Mouse (Mus musculus) megakaryocyte, embryonic 14.5 days (primary cell): ENCODE data around the gene Ppie. TPM values are rescaled to one million over a fixed set of nuclear protein-coding genes. Genes with fewer than 3 reads are reported as not detected.

Experiments
- H3K27me3 ChIP-seq: replicated peaks from 2 replicates; pipeline ENCODE3; 2012; ENCODE audit warnings: inconsistent platforms
- H3K36me3 ChIP-seq: replicated peaks from 2 replicates; pipeline ENCODE3; 2012; ENCODE audit warnings: low read length, inconsistent platforms, mixed read lengths
- H3K4me1 ChIP-seq: 2 replicates; pipeline ENCODE4 v1.6.1; 2012; ENCODE audit warnings: inconsistent platforms
- H3K4me3 ChIP-seq: replicated peaks from 2 replicates; pipeline ENCODE3; 2012; ENCODE audit warnings: moderate library complexity, mild to moderate bottlenecking, inconsistent platforms
- H3K9me3 ChIP-seq: 2 replicates; pipeline ENCODE4 v1.6.1; 2012; ENCODE audit warnings: inconsistent platforms
- FLI1 ChIP-seq: IDR thresholded peaks from 2 replicates; pipeline ENCODE4 v1.6.1; 2012; ENCODE audit warnings: low read length, inconsistent platforms, mixed read lengths
- GATA1 ChIP-seq: IDR thresholded peaks from 3 replicates; pipeline ENCODE4 v1.6.1; 2012; ENCODE audit warnings: mixed read lengths, low read length, inconsistent platforms, borderline replicate concordance
- polyA plus RNA-seq: library from polyadenylated mRNA; stranded (reverse); fragments of >175 nt; gene quantifications from 2 replicates; pipeline ENCODE4 v1.2.3, GENCODE M21; 2012; ENCODE audit warnings: low replicate concordance; ENCODE audit not compliant: insufficient read depth

The Ppie gene
- polyA plus RNA-seq, 1 experiment, result 4.7 TPM

DNA sequence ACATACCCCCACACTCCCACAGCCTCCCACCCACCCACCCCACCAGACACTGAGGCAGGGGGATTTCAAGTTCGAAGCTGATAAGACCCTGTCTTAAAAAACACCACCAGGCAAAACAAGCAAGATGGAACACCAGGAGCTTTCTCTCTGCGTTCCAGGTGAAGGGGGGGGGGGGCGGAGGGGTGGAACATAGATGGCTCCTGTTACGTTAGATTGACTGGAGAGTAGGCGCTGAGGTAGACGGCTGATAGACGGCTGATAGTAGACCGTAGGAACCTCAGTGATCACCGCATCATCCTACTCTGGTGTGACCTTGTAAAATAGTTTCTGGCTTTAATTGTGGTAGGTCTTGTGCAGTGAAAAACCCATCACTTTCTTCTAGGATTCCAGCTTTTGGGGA is 45.9 kb downstream of the Ppie start:
- peaks cover 29% of the 10 kb centered on the region for H3K27me3 ChIP-seq
- no peaks in the 10 kb centered on the region for H3K36me3 ChIP-seq
- H3K9me3 ChIP-seq, result peaks cover 3% of the 10 kb centered on the region; the same call in 1 of the 2 replicates
- TF ChIP-seq FLI1 (no peak), GATA1 (no peak)
- no peaks in the 10 kb centered on the region for H3K4me1 ChIP-seq
- H3K4me3 ChIP-seq, result no peak overlapping the region

DNA sequence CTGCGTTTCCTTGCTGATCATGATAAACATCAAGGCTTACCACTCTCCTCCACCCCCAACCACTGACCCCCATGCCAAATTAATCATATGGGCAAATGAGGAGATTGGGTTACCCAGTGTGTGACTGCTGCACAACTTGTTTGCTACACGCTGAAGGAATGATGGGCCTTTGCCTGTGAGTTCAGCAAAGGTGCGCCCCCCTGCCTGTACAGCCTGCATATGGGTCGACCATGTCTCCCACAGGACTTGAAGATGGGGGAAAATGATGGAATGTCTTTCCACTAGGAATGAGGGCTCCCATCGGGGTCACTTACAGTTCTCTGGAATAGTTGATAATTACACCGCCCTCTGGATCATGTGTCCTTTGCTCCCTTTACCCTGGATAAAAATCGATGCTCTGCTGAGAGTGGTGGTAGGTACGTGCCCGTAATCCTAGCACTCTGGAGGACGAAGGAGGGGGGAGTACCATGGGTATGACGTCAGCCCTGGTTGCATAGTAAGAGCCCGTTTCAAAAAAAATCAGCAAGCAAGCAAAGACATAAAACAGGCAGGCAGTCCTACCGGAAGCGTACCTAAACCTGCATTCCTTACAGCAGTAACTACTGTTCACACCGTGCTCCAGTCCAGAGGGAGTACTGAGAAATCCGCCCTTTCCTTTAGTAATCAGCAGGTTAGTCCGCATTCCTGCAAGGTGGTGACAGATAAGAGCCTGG is 46.5 kb downstream of the Ppie start:
- H3K9me3 ChIP-seq, result peaks cover 3% of the 10 kb centered on the region; the same call in 1 of the 2 replicates
- TF ChIP-seq FLI1, result no peak
- no peak for TF ChIP-seq GATA1
- H3K36me3 ChIP-seq, result no peaks in the 10 kb centered on the region
- H3K4me1 ChIP-seq, result no peaks in the 10 kb centered on the region
- H3K4me3 ChIP-seq, result no peak overlapping the region
- peaks cover 30% of the 10 kb centered on the region for H3K27me3 ChIP-seq

DNA sequence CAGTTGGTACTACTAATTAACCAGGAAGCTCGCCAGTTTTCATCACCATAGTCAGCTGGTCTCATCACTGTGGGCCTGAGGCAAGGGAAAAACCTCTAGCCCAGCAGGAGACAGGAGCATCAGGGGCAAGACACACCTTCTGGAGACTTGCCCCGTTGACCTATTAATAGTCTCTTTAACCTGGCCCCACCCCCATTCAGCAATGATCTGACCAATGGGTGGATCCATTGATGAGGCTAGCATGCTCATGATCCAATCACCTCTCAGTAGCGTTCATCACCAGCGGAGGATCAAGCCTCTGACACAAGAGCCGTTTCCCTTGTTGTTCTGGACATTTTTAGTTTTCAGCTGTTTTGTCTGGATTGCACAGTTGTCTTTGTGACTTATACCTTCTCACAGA is 47.1 kb downstream of the Ppie start:
- Histone ChIP-seq H3K27me3 (peaks cover 27% of the 10 kb centered on the region), H3K9me3 (peaks cover 3% of the 10 kb centered on the region; the same call in 1 of the 2 replicates)
- TF ChIP-seq FLI1 (no peak), GATA1 (no peak)

DNA sequence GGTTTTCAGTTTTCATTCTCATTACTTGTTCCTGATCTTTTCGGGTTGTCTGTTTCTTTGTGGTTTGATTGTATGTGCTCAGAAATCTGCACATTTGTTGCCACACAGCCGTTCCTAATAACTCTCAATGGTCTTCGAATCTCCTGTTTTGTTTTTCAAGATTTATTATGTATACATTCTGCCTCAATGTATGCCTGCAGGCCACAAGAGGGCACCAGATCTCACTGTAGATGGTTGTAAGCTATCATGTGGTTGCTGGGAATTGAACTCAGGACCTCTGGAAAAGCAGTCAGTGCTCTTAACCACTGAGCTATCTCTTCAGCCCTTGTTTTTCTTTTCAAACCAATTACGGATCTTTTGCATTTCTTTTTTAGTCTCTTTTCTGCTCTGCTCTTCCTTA is 53.4 kb downstream of the Ppie start:
- peaks cover 25% of the 10 kb centered on the region for H3K27me3 ChIP-seq
- H3K36me3 ChIP-seq, result no peaks in the 10 kb centered on the region
- TF ChIP-seq GATA1 (no peak), FLI1 (no peak)
- H3K9me3 ChIP-seq, result peaks cover 12% of the 10 kb centered on the region
- peaks cover 5% of the 10 kb centered on the region; the same call in 1 of the 2 replicates for H3K4me1 ChIP-seq
- no peak overlapping the region for H3K4me3 ChIP-seq

More for the DNA sequence above, 47.1 kb downstream of the Ppie start:
- H3K4me3 ChIP-seq, result no peak overlapping the region
- no peaks in the 10 kb centered on the region for H3K4me1 ChIP-seq
- no peaks in the 10 kb centered on the region for H3K36me3 ChIP-seq

DNA sequence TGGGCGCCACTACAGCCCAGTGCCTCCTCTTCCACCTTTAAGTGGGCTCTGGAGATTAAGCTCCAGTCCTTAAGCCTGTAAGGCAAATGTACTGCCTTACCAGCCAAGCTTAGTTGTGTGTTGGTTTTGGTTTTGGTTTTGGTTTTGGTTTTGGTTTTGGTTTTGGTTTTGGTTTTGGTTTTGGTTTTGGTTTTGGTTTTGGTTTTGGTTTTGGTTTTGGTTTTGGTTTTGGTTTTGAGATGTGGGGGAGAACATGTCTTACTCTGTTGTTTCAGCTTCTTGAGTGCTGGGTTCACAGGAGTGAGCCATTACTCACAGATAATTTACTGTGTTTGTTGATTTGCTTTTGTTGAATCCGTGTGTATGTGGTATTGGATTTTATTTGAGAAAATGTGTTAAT is 54.5 kb downstream of the Ppie start:
- Histone ChIP-seq H3K27me3 (peaks cover 34% of the 10 kb centered on the region), H3K36me3 (no peaks in the 10 kb centered on the region), H3K9me3 (peaks cover 12% of the 10 kb centered on the region), H3K4me3 (no peak overlapping the region), H3K4me1 (peaks cover 5% of the 10 kb centered on the region; the same call in 1 of the 2 replicates)
- TF ChIP-seq FLI1 (no peak), GATA1 (no peak)

DNA sequence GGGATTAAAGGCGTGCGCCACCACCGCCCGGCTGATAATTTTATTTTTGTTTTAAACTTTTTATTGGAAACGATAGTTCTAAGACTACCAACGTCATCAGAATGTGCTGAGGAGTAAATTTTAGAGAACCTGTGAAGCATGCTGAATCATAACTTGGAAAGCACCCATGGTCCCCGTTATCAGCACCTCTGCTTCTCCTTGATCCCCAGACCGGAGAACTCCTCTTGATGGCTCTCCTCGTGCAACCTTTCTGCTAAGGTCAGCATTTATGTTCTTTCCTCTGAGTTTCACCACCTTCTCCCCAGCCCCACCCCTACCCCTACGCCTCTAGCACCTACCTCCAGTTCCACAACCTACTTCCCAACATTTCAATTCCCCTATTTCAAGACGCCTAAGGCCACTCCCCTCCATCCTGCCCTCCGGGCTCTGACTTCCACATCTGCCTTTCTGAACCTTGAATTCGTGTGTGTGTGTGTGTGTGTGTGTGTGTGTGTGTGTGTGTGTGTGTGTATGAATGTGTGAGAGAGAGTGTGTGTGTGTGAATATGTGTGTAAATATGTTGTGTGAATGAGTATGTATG is 56.3 kb downstream of the Ppie start:
- H3K4me1 ChIP-seq, result peaks cover 5% of the 10 kb centered on the region; the same call in 1 of the 2 replicates
- no peak for TF ChIP-seq FLI1
- TF ChIP-seq GATA1, result no peak
- no peaks in the 10 kb centered on the region for H3K36me3 ChIP-seq
- peaks cover 12% of the 10 kb centered on the region for H3K9me3 ChIP-seq
- peaks cover 43% of the 10 kb centered on the region for H3K27me3 ChIP-seq
- no peak overlapping the region for H3K4me3 ChIP-seq

DNA sequence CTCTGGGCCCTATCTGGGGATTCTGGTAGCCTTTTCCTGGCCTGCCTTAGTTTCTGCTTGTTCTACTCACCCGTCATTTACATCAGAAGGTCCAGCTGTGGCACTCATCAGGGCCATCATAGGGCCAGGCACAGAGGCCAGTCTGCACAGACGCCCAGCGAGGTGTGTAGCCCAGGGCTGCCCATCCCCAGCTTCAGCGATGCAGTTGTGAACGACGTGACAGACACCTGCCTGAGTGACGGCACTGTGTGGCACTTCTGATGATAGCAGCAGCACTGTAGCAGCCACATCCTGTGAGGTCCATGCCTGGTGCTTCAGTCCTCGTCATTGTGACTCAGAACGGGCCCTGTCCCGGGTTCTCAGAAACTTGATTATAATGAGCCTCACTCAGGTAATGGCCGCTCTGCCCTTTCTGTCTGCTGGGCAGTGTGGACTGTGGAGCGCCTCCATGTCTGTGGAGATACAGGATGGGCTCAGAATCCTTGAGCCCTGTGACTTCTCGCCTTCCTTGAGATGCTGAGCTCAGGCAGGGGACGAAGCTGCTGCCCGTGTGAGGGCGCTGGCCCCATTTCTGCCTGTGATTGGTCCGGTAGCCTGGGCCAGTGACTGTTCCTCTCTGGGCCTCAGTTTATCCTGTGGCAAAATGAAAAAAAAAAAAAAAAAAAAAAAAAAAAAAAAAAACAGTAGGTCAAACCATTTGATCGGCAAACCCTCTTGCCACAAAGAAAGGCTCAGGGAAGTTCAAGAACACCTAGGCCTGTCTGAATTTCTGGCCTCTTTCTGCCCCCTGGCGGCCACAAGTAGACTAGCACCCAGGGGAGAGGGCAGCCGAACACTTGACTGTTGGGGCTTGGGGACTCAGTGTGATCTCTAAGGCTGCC is 57.2 kb downstream of the Ppie start:
- H3K36me3 ChIP-seq, result no peaks in the 10 kb centered on the region
- TF ChIP-seq GATA1, result no peak
- TF ChIP-seq FLI1, result no peak
- H3K9me3 ChIP-seq, result peaks cover 12% of the 10 kb centered on the region
- H3K4me1 ChIP-seq, result peaks cover 5% of the 10 kb centered on the region; the same call in 1 of the 2 replicates
- H3K27me3 ChIP-seq, result peaks cover 45% of the 10 kb centered on the region
- H3K4me3 ChIP-seq, result no peak overlapping the region

DNA sequence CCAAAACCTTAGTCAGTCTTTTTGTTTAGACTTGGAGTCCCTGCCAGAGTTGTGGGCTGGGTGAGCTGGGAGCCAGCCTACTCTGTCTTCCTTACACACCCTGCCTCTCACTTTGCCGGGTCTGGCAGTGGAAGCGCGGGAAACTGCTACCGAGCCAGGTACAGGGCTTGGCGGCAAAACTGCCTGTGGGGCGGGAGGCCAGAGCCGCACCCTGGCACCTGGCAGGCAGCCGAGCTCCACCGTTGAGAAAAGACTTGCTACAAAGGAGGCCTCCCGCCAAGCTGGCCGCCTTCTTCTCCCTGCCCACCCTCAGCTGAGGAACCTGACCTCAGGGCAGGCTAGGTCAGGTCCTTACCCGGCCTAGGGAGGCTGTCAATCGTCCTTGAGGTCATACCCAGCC is 59.0 kb downstream of the Ppie start:
- TF ChIP-seq FLI1 (no peak), GATA1 (no peak)
- H3K36me3 ChIP-seq, result no peaks in the 10 kb centered on the region
- peaks cover 8% of the 10 kb centered on the region for H3K9me3 ChIP-seq
- peaks cover 5% of the 10 kb centered on the region; the same call in 1 of the 2 replicates for H3K4me1 ChIP-seq
- H3K4me3 ChIP-seq, result no peak overlapping the region
- peaks cover 52% of the 10 kb centered on the region for H3K27me3 ChIP-seq

DNA sequence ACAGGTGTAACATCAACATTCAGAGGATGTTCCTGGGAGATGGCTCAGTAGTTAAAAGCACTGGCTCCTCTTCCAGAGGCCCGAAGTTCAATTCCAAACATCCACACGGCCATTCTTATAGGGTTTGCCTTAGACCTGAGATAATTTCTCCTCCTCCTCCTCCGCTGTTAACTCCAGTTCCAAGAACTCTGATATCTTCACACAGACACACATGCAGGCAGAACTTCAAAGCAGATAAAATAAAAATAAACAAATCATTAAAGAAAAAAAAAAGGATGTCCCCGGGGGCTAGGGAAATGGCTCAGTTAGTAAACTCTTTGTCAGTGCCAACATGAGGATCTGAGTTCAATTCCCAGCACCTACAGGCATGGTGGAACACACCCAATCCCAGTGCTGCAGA is 61.5 kb downstream of the Ppie start:
- Histone ChIP-seq H3K27me3 (peaks cover 73% of the 10 kb centered on the region), H3K4me1 (peaks cover 5% of the 10 kb centered on the region; the same call in 1 of the 2 replicates), H3K36me3 (no peaks in the 10 kb centered on the region), H3K9me3 (peaks cover 2% of the 10 kb centered on the region; the same call in 1 of the 2 replicates), H3K4me3 (no peak overlapping the region)
- TF ChIP-seq FLI1 (no peak), GATA1 (no peak)

Other genes starting within 250 kb of the Ppie start
- 0.12 and 14.4 TPM in 2 replicates for gene Mfsd2a, start 178.8 kb downstream of the Ppie start, polyA plus RNA-seq
- not detected in 2 replicates for gene Mycl, start 144.3 kb downstream of the Ppie start, polyA plus RNA-seq
- gene Trit1, start 123.4 kb downstream of the Ppie start, polyA plus RNA-seq, result 0.85 and 3.7 TPM in 2 replicates
- not detected in 2 replicates for gene Bmp8b, start 34.8 kb downstream of the Ppie start, polyA plus RNA-seq
- 3.0 TPM in 1 of 2 replicates, not detected in the other for gene Oxct2b, start 23.7 kb downstream of the Ppie start, polyA plus RNA-seq
- gene Hpcal4, start 43.3 kb upstream of the Ppie start, polyA plus RNA-seq, result not detected in 2 replicates
- gene Nt5c1a, start 61.6 kb upstream of the Ppie start, polyA plus RNA-seq, result not detected in 2 replicates
- not detected in 2 replicates for gene Heyl, start 93.6 kb upstream of the Ppie start, polyA plus RNA-seq
- 478 and 1,194 TPM in 2 replicates for gene Pabpc4, start 122.4 kb upstream of the Ppie start, polyA plus RNA-seq
- gene Oxct2a, start 183.7 kb upstream of the Ppie start, polyA plus RNA-seq, result 0.56 TPM in 1 of 2 replicates, not detected in the other
- 5.1 and 11.5 TPM in 2 replicates for gene Bmp8a, start 203.3 kb upstream of the Ppie start, polyA plus RNA-seq